Mouse (Mus musculus): ENCODE measurements around the gene Gas7. TPM values are rescaled to one million over a fixed set of nuclear protein-coding genes. Genes with fewer than 3 reads are reported as not detected.

Gas7 gene
- polyA plus RNA-seq, 1 experiment from 2014 or later: 7.4 TPM

DNA sequence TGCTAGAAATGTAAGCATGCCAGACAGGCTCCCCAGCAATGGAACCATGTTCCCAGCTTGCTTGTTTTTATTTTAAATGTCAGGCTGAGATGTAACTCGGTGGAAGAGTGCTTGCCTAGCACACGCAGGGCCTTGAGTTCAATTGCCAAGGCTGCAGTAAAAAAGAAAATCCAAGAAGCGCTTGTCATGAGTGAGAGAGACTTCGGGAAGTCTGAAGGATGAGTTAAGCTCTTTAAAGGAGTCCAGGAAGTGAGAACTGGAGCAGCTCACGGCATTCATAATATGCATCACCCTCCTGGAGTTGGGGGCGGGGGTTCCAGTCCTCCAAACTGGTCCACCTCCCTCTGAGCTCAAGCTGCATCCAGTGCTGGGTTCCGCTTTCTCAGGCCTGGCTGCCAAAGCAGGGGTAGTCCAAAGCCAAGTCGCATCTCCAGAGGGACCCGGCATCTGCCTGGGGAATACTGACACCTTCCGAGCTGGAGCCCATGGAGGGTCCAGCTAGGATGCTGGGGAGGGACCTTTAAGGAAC is 34.5 kb downstream of the Gas7 start:
- Histone ChIP-seq H3K4me3 (no peak overlapping the region), H3K9ac (no peak overlapping the region), H3K4me1 (replicated peaks) (peaks cover 28% of the 10 kb centered on the region), H3K4me2 (no peak overlapping the region), H3K27me3 (replicated peaks) (no peaks in the 10 kb centered on the region), H3K9me3 (replicated peaks) (no peaks in the 10 kb centered on the region), H3K27ac (ENCODE audit: poor library complexity, severe bottlenecking) (no peak overlapping the region), H3K36me3 (no peaks in the 10 kb centered on the region)
- ATAC-seq (ENCODE audit: insufficient number of reproducible peaks, low FRiP score): no peak
- 71% methylated on average over 10 of the region's 10 CpGs for WGBS

DNA sequence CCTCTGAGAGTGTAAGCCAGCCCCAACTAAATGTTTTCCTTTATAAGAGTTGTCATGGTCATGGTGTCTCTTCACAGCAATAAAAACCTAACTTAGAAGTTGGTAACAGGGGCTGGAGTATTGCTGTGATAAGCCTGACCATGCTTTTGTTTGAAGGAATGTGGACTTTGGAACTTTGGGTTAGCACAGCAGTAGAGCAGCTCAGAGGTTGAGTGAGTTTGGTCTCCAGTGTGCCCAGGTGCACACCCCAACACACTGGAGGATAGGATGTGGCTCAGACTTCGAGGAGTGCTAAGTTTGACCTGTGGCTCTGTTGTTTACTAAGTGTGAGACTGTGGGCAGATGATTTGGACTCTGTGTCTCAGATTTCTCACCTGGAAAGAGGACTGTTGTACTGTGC is 41.6 kb downstream of the Gas7 start:
- Histone ChIP-seq H3K27me3 (replicated peaks) (no peaks in the 10 kb centered on the region), H3K27ac (ENCODE audit: poor library complexity, severe bottlenecking) (no peak overlapping the region), H3K36me3 (no peaks in the 10 kb centered on the region), H3K4me1 (replicated peaks) (0 out of 2 replicates have a peak, but pooled peaks cover 9% of the 10 kb centered on the region), H3K9ac (no peak overlapping the region), H3K4me3 (no peak overlapping the region), H3K4me2 (no peak overlapping the region), H3K9me3 (replicated peaks) (no peaks in the 10 kb centered on the region)
- WGBS: 62% methylated on average over 1 of the region's 1 CpGs
- no peak for ATAC-seq (ENCODE audit: insufficient number of reproducible peaks, low FRiP score)

DNA sequence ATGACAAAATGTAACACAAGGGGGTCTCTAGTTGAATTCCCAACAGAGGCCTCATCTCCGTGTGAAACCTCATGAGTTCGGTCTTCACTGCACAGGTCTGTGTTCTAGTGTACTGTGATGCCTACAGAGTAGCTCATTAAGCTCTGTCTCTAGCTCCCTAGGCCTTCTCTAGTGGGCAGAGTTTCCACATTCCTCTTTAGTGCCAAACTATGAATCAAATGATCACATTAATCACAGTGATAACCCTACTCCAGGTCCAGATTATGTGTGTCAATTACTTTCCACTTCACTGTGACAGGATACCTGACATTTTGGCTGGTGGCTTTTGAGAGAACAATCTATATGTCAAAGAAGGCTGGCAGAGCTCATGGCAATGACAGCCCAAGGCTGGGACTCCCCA is 44.9 kb downstream of the Gas7 start:
- WGBS: 88% methylated on average over 2 of the region's 2 CpGs
- H3K27me3 ChIP-seq (replicated peaks): no peaks in the 10 kb centered on the region
- no peak for ATAC-seq (ENCODE audit: insufficient number of reproducible peaks, low FRiP score)

DNA sequence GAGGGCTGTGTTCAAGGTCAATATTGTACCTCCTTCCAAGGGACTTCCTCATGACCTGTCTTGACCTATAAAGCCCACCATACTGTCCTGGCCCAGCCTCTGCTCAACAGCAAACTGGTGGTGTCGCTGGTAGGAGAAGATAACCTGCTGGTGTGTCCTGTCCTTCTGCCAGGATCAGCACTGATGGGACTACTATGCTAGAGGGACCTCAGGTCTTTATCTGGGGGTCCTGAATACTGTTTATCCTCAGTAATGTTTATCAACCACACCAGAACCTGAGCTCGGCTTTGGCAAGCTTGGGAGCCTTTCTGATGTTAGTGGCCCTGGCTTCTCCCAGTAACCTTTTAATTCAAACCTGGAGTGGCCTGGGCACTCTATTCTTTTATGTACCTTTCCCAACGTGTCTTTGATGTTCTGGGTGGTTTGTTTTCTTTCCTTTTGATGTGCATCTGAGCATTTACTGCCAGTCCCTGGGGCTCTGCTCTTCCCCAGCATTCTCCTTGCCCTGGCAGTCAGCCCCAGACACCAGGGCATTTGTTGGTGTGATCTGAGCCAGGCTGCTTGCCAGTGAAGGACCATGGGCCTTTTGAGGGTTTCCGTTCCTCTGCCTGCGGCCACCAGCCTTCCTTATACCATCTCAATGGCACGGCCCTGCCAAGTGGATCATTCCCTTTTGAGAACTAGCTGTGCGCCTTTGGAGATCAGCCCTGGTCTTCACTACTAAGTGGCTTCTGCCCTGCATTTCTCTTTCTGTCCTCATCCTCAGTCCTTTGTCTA is 46.4 kb downstream of the Gas7 start:
- Histone ChIP-seq H3K4me2 (no peak overlapping the region), H3K27me3 (replicated peaks) (no peaks in the 10 kb centered on the region), H3K9me3 (replicated peaks) (no peaks in the 10 kb centered on the region), H3K9ac (no peak overlapping the region), H3K4me3 (no peak overlapping the region), H3K27ac (ENCODE audit: poor library complexity, severe bottlenecking) (no peak overlapping the region), H3K36me3 (no peaks in the 10 kb centered on the region), H3K4me1 (replicated peaks) (no peaks in the 10 kb centered on the region)
- no peak for ATAC-seq (ENCODE audit: insufficient number of reproducible peaks, low FRiP score)
- WGBS: 76% methylated on average over 7 of the region's 7 CpGs

More for the DNA sequence above, 44.9 kb downstream of the Gas7 start:
- no peak overlapping the region for H3K4me3 ChIP-seq
- H3K9me3 ChIP-seq (replicated peaks): no peaks in the 10 kb centered on the region
- H3K36me3 ChIP-seq: no peaks in the 10 kb centered on the region
- no peak overlapping the region for H3K27ac ChIP-seq (ENCODE audit: poor library complexity, severe bottlenecking)
- H3K4me1 ChIP-seq (replicated peaks): 0 out of 2 replicates have a peak, but pooled peaks cover under 1% of the 10 kb centered on the region
- no peak overlapping the region for H3K4me2 ChIP-seq
- H3K9ac ChIP-seq: no peak overlapping the region

- H3K27ac ChIP-seq (ENCODE audit: poor library complexity, severe bottlenecking): no peak overlapping the region
- H3K9me3 ChIP-seq (replicated peaks): no peaks in the 10 kb centered on the region
- H3K4me2 ChIP-seq: no peak overlapping the region
- H3K4me1 ChIP-seq (replicated peaks): no peaks in the 10 kb centered on the region
- ATAC-seq (ENCODE audit: insufficient number of reproducible peaks, low FRiP score): no peak
- no peak overlapping the region for H3K9ac ChIP-seq
- H3K27me3 ChIP-seq (replicated peaks): no peaks in the 10 kb centered on the region
- H3K4me3 ChIP-seq: no peak overlapping the region
- WGBS: 65% methylated on average over 1 of the region's 1 CpGs
- H3K36me3 ChIP-seq: no peaks in the 10 kb centered on the region
These were observed 54.1 kb downstream of the Gas7 start for GRCm38 (mm10) chr11:67509219-67509876.

DNA sequence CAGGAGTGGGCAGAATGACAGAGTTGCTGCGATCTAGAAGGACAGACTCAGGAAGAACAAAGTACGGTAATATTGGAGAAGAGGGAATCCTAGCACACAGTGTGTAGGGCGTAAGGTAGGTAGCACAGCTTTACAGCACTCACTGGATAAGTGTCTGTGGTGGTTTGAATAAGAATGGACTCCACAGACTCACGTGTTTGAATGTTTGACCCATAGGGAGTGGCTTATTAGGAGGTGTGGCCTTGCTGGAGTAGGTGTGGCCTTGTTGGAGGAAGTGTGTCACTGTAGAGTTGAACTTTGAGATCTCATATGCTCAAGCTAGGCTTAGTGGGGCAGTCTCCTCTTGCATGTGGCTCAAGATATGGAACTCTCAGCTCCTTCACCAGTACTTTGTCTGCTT is 55.6 kb downstream of the Gas7 start:
- Histone ChIP-seq H3K4me1 (replicated peaks) (0 out of 2 replicates have a peak, but pooled peaks cover 4% of the 10 kb centered on the region), H3K27me3 (replicated peaks) (no peaks in the 10 kb centered on the region), H3K9me3 (replicated peaks) (no peaks in the 10 kb centered on the region), H3K9ac (no peak overlapping the region), H3K4me2 (no peak overlapping the region), H3K27ac (ENCODE audit: poor library complexity, severe bottlenecking) (no peak overlapping the region), H3K36me3 (no peaks in the 10 kb centered on the region), H3K4me3 (no peak overlapping the region)
- no peak for ATAC-seq (ENCODE audit: insufficient number of reproducible peaks, low FRiP score)
- 86% methylated on average over 4 of the region's 4 CpGs for WGBS

GRCm38 (mm10) chr11:67513001-67513400 is 57.8 kb downstream of the Gas7 start:
- ATAC-seq (ENCODE audit: insufficient number of reproducible peaks, low FRiP score): no peak
- H3K27me3 ChIP-seq (replicated peaks): no peaks in the 10 kb centered on the region
- WGBS: 86% methylated on average over 4 of the region's 4 CpGs

DNA sequence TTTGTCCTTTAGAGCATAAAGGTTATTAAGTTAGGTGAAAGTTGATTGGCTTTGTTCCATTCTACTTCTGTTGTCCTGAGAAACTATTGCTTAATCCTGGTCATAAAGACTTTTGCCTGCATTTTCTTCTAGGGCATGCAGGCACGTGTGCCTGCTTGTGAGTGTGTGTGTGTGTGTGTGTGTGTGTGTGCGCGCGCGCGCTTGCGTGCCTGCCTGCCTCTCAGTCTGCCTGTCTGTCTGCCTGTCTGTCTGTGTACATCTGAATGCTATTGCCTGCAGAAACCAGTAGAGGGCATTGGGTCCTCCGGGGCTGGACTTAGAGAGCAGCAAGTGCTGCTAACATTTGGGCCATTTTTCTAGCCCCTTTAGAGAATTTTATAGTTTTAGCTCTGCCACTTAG is 59.2 kb downstream of the Gas7 start:
- WGBS: 91% methylated on average over 8 of the region's 8 CpGs
- 0 out of 2 replicates have a peak, but pooled peaks cover 5% of the 10 kb centered on the region for H3K9me3 ChIP-seq (replicated peaks)
- H3K9ac ChIP-seq: no peak overlapping the region
- no peak overlapping the region for H3K4me3 ChIP-seq
- no peak for ATAC-seq (ENCODE audit: insufficient number of reproducible peaks, low FRiP score)
- H3K27me3 ChIP-seq (replicated peaks): no peaks in the 10 kb centered on the region
- H3K4me1 ChIP-seq (replicated peaks): 0 out of 2 replicates have a peak, but pooled peaks cover 4% of the 10 kb centered on the region
- H3K27ac ChIP-seq (ENCODE audit: poor library complexity, severe bottlenecking): no peak overlapping the region
- H3K36me3 ChIP-seq: no peaks in the 10 kb centered on the region
- H3K4me2 ChIP-seq: no peak overlapping the region

More at GRCm38 (mm10) chr11:67513001-67513400, 57.8 kb downstream of the Gas7 start:
- Histone ChIP-seq H3K36me3 (no peaks in the 10 kb centered on the region), H3K4me2 (no peak overlapping the region), H3K9ac (no peak overlapping the region), H3K27ac (ENCODE audit: poor library complexity, severe bottlenecking) (no peak overlapping the region), H3K4me3 (no peak overlapping the region), H3K9me3 (replicated peaks) (0 out of 2 replicates have a peak, but pooled peaks cover 5% of the 10 kb centered on the region), H3K4me1 (replicated peaks) (0 out of 2 replicates have a peak, but pooled peaks cover 4% of the 10 kb centered on the region)

DNA sequence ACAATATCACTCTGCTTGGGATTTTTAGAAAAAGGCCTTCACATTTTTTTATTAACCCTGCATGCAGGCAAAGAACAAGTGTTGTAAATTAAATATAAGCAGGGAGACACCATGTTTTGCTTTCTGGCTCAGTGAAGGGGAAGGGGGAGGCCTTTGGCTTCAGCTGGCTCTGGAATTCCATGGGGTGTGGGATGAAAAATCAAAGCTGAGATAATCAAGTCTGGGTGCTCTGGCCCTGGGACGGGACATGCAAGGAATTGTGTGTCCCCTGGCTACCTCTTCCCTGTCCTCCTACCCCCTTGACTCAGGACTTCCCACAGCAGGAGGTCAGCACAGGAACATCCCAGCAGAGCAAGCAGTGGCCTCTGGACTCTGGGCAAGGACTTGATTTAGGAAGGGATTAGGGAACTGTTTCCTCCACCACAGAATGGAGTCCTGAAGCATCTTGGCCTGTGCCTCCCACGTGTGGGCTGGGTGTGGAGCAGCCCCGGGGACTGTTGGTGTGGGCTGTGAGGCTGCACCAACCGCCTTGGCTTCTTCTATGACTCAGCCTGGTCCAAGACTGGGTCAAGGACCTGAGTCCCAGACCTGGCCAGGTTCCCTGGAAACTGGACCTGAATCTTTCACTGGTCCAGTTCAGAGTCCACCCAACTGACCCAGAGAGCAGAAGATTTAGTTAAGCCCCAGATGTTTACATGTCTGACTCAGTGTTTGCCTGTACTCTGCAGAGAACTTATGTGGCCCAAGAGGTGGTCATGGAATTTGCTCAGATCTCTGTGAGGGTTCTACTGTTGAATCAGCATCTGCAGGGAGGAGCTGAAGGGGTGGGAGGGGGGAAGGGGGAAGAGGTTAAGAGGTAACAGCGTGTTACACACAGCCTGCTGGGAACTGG is 60.0 kb downstream of the Gas7 start:
- Histone ChIP-seq H3K36me3 (no peaks in the 10 kb centered on the region), H3K4me3 (no peak overlapping the region), H3K27ac (ENCODE audit: poor library complexity, severe bottlenecking) (no peak overlapping the region), H3K9ac (no peak overlapping the region), H3K4me1 (replicated peaks) (0 out of 2 replicates have a peak, but pooled peaks cover 4% of the 10 kb centered on the region), H3K9me3 (replicated peaks) (0 out of 2 replicates have a peak, but pooled peaks cover 5% of the 10 kb centered on the region), H3K27me3 (replicated peaks) (no peaks in the 10 kb centered on the region), H3K4me2 (no peak overlapping the region)
- WGBS: 37% methylated on average over 5 of the region's 5 CpGs
- ATAC-seq (ENCODE audit: insufficient number of reproducible peaks, low FRiP score): no peak

GRCm38 (mm10) chr11:67515912-67516305 is 60.7 kb downstream of the Gas7 start:
- 69% methylated on average over 3 of the region's 3 CpGs for WGBS
- Histone ChIP-seq H3K4me3 (no peak overlapping the region), H3K4me1 (replicated peaks) (0 out of 2 replicates have a peak, but pooled peaks cover 4% of the 10 kb centered on the region), H3K27ac (ENCODE audit: poor library complexity, severe bottlenecking) (no peak overlapping the region), H3K27me3 (replicated peaks) (no peaks in the 10 kb centered on the region), H3K9ac (no peak overlapping the region), H3K9me3 (replicated peaks) (0 out of 2 replicates have a peak, but pooled peaks cover 5% of the 10 kb centered on the region), H3K36me3 (no peaks in the 10 kb centered on the region), H3K4me2 (no peak overlapping the region)
- ATAC-seq (ENCODE audit: insufficient number of reproducible peaks, low FRiP score): no peak
